Mouse (Mus musculus): ENCODE measurements around the gene Aga.
A peak's percentile ranks its signal among the peaks of the same experiment; 100 is the strongest.
"Not testable (repeated sequence)": the region's sequence is repeated elsewhere in the genome, so short reads cannot be mapped to it uniquely, and the experiment has no call there.

Aga gene

DNA sequence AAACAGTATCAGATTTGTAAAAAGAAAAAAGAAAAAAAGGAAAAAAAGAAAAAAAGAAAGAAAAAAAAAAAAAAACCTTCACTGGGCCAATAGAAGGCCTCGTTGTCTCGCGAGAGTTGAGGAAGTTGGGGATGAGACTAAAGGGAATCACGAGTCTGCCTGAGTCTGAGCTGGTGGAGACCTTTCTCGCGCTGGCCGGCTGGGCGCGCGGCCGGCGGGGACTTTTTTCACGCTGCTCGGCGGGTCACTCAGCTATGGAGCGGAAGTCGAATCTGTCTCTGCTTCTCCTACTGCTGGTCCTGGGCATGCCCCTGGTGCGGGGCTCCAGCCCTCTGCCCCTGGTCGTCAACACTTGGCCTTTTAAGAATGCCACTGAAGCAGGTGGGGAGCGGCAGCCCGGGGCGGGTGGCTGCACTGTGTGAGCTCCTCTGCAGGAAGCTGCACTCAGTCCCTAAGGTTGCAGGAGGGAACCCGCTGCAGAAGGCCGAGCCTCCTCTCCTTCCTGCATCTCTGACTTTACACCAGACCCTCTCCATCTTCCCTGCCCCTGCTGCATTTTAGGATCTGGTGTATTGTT is at the start of gene Aga:
Aga (plus strand) TSS at position 177 of the 577 bp plus-strand sequence.
- DNase-seq (ENCODE audit: low read depth in 2 of 2, low spot score in 2 of 2): peak; percentile 69 to 80

DNA sequence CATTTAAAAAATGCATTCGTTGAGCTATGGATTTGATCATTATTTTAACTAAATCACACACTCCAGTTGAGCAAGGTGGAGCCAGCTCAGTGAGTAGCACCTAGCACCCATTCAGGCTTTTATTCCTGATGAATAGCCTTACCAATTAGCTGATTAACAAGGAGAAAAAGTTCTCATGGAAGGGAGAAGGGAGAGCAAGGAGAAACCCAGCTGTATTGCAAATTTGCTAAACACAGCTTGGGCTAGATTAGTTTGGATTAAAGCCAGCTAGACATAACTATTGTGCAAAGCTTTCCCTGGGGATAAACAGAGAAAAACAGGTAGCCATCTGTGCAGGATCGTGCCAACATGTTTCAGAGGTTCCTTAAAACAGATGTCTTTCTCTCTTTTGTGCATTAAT is 22.5 kb upstream of the Aga start:
- no peak for DNase-seq (ENCODE audit: low read depth in 2 of 2, low spot score in 2 of 2)

DNA sequence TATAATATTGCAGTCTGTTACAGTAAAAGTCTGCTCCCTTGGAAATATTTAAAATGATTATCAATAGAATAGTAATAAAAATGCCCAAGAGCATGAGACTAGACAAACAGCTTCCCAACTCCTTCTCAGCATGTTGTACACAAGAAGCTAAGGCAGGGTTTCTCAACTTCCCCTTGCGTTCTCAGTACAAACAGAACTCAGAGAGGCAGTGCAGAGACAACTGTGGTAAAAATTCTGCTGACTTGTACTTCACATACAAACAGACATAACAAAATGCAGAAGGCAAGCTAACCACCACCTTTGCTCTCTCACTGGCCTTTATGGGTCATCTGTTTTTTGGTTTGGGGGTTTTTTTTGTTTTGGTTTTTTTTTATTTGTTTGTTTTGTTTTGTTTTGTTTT is 15.3 kb upstream of the Aga start:
- no peak for DNase-seq (ENCODE audit: low read depth in 2 of 2, low spot score in 2 of 2)

DNA sequence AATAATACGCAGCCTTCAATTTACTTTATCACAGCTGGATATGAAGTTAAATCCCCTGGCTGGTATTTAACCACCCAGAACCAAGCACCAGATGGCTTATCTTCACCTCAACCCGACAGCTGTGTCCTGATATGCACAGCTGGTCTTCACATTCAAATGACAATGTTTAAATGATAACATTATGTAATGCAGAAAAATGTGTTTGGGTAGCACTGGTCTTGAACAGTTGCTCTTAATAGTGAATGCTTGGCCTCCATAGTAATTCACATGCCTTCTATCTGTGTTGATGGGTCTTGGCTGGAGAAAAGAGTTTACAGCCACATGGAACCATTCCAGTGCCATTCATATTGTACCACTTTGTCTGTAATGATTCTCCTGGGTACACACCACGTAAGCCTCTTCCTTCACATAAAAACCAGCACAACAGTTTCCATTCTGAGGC is 14.6 kb upstream of the Aga start:
- DNase-seq (ENCODE audit: low read depth in 2 of 2, low spot score in 2 of 2): no peak

DNA sequence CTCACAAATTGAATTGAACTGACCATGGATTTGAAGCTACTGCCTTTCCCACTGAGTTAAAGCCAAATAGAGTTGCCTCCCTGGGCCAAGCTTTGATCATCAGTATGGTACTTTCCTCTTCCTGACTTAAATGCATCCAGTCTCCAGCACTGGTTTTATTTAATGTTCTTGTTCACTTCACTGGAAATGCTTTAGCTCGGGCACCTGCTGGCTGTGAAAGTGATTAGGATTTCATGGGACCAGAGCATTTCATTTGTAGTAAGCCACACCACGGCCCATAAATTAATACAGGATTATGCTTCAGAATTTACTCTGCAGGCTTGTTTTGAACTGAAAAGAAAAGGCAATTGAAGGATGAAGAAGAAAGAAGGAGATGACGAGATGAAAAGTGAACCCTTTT is 26.5 kb downstream of the Aga start:
- DNase-seq (ENCODE audit: low read depth in 2 of 2, low spot score in 2 of 2): not testable (repeated sequence)

DNA sequence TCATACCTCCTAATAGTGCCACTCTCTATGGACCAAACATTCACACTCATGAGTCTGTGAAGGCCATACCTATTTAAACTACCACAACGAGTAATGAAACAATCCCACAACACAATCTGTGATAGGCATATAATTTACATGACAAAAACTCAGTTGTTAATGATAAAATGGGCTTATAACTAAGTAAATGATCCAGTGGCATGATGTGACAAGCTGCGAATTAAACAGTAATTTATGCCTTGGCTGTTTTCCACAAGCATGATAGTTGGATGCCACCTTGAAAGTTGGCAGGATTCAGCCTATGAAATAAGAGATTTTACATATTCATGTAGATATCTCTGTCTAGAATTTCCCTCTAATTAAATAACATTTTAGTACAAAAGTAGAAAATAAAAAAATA is 28.1 kb downstream of the Aga start:
- DNase-seq (ENCODE audit: low read depth in 2 of 2, low spot score in 2 of 2): no peak

DNA sequence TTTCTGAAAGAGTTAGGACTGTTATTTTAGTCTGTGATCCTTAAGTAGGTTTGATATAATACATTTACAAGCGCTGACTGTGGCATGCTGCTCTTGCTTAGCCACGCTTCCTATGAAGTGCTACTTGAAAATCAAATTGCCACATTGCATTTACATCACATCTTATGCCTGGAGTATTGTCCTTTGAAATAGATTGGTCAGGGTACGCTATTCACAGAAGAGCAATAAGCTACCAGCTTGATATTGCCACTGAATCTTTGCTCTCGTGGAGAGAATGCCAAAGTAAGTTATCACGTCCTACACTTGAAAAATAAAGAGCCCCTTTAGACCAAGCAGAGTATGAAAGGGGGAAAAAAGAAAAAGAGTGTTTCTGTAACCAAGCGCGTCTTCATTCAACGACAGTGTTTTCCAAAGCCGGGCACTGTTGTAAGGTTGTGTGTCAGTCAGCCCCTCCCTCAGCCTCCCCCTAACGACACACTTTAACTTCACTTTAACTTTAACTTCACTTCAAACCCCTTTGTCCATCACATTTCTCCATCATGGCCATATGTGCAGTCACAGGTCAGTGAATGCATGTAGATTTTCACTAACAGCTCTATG is 51.0 kb downstream of the Aga start:
- DNase-seq (ENCODE audit: low read depth in 2 of 2, low spot score in 2 of 2): no peak

DNA sequence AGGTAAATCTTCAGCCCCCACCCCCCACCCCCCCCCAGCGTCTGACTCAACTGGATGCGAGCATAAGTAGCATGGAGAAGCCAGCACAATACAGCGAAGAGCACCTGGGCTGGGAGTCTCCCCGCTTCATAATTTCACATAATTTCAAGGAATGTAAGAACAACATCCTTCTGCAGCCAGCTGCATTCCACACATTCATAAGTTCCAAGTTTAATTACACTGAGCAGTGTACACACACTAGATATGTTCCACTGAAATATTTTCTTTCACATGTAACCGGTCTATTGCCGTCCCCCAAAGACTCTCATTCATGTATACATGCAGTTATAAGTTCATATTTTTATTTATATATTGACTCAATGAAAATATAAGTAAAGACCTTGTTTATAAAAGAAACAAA is 54.7 kb downstream of the Aga start:
- no peak for DNase-seq (ENCODE audit: low read depth in 2 of 2, low spot score in 2 of 2)
